Mouse (Mus musculus) bone marrow macrophage, adult 2 months (primary cell): ENCODE measurements around the gene Ttll5.

Experiments
- CTCF ChIP-seq: IDR thresholded peaks from 2 replicates; pipeline ENCODE4 v1.5.1; 2012; ENCODE audit warnings: low read depth, mild to moderate bottlenecking, low read length, moderate library complexity
- POLR2A ChIP-seq: IDR thresholded peaks from 2 replicates; pipeline ENCODE4 v1.6.1; 2012; ENCODE audit warnings: mild to moderate bottlenecking, low read depth, low read length, borderline replicate concordance

GRCm38 (mm10) chr12:85947161-85947560, 122.7 kb downstream of the Ttll5 start:
- TF ChIP-seq CTCF (no peak), POLR2A (no peak)
